Mouse (Mus musculus): Measurements from ENCODE around the gene Ccdc110. TPM values are rescaled to one million over a fixed set of nuclear protein-coding genes. Genes with fewer than 3 reads are reported as not detected.
A peak's percentile ranks its signal among the peaks of the same experiment; 100 is the strongest.

Ccdc110 gene
- total RNA-seq, 2 experiments from 2014 or later, result not detected

GRCm38 (mm10) chr8:45918891-45919290 is 15.5 kb upstream of the Ccdc110 start:
- no peak for TF ChIP-seq CTCF (IDR thresholded peaks at IDR 0.05)
- peak overlapping the region; percentile 28 for H3K27ac ChIP-seq
- no peak for DNase-seq
- no peak overlapping the region for H3K4me3 ChIP-seq
- intact Hi-C loops (cut with DNase I), result no loop called here

- no peak overlapping the region for H3K4me3 ChIP-seq
- TF ChIP-seq CTCF (IDR thresholded peaks at IDR 0.05), result no peak
- H3K27ac ChIP-seq, result peak overlapping the region; percentile 57
- DNase-seq, result peak; percentile 70
- intact Hi-C loops (cut with DNase I), result no loop called here
These were observed 14.0 kb upstream of the Ccdc110 start for GRCm38 (mm10) chr8:45920392-45920791.

GRCm38 (mm10) chr8:45922116-45922515 is 12.3 kb upstream of the Ccdc110 start:
- H3K4me3 ChIP-seq, result no peak overlapping the region
- DNase-seq, result peak; percentile 34
- intact Hi-C loops (cut with DNase I), result no loop called here
- no peak for TF ChIP-seq CTCF (IDR thresholded peaks at IDR 0.05)
- peak overlapping the region; percentile 57; the same call in 1 of the 2 replicates for H3K27ac ChIP-seq

- no peak overlapping the region for H3K4me3 ChIP-seq
- no peak for TF ChIP-seq CTCF (IDR thresholded peaks at IDR 0.05)
- DNase-seq, result no peak
- no peak overlapping the region for H3K27ac ChIP-seq
- intact Hi-C loops (cut with DNase I), result no loop called here
These were observed 2.6 kb downstream of the Ccdc110 start for GRCm38 (mm10) chr8:45936986-45937385.

- TF ChIP-seq CTCF (IDR thresholded peaks at IDR 0.05), result no peak
- intact Hi-C loops (cut with DNase I), result no loop called here
- DNase-seq, result no peak
These were observed 11.9 kb downstream of the Ccdc110 start for GRCm38 (mm10) chr8:45946283-45946682.

GRCm38 (mm10) chr8:45950622-45951021 is 16.2 kb downstream of the Ccdc110 start:
- Histone ChIP-seq H3K4me3 (no peak overlapping the region), H3K27ac (no peak overlapping the region)
- DNase-seq, result no peak
- intact Hi-C loops (cut with DNase I), result no loop called here
- no peak for TF ChIP-seq CTCF (IDR thresholded peaks at IDR 0.05)

More at GRCm38 (mm10) chr8:45946283-45946682, 11.9 kb downstream of the Ccdc110 start:
- no peak overlapping the region for H3K27ac ChIP-seq
- no peak overlapping the region for H3K4me3 ChIP-seq

- Histone ChIP-seq H3K4me3 (no peak overlapping the region), H3K27ac (no peak overlapping the region)
- DNase-seq, result no peak
- intact Hi-C loops (cut with DNase I), result no loop called here
- TF ChIP-seq CTCF (IDR thresholded peaks at IDR 0.05), result peak; percentile 30
These were observed 36.5 kb downstream of the Ccdc110 start for GRCm38 (mm10) chr8:45970894-45971293.

GRCm38 (mm10) chr8:45973988-45974505 is 39.6 kb downstream of the Ccdc110 start:
- no peak for TF ChIP-seq CTCF (IDR thresholded peaks at IDR 0.05)
- H3K27ac ChIP-seq, result no peak overlapping the region
- intact Hi-C loops (cut with DNase I), result no loop called here
- no peak overlapping the region for H3K4me3 ChIP-seq
- no peak for DNase-seq

GRCm38 (mm10) chr8:45975126-45975836 is 40.9 kb downstream of the Ccdc110 start, which contains the start of the genes 1700029J07Rik and Ufsp2:
Gene 1700029J07Rik, minus strand, starts transcription at chr8:45975252.
Gene Ufsp2, plus strand, starts transcription at chr8:45975528.
- Histone ChIP-seq H3K27ac (peak within 1 kb of the TSS; percentile 92), H3K4me3 (peak within 1 kb of the TSS; percentile 90)
- peak; percentile 52 for TF ChIP-seq CTCF (IDR thresholded peaks at IDR 0.05)
- intact Hi-C loops (cut with DNase I), result no loop called here
- DNase-seq, result peak; percentile 97

- TF ChIP-seq CTCF (IDR thresholded peaks at IDR 0.05), result no peak
- no peak for DNase-seq
- peak overlapping the region; percentile 90 for H3K4me3 ChIP-seq
- intact Hi-C loops (cut with DNase I), result no loop called here
- H3K27ac ChIP-seq, result peak overlapping the region; percentile 92
These were observed 41.5 kb downstream of the Ccdc110 start for GRCm38 (mm10) chr8:45975837-45976468.

- no peak for TF ChIP-seq CTCF (IDR thresholded peaks at IDR 0.05)
- DNase-seq, result peak; percentile 49
- intact Hi-C loops (cut with DNase I), result no loop called here
- Histone ChIP-seq H3K27ac (peak overlapping the region; percentile 53; the same call in 1 of the 2 replicates), H3K4me3 (no peak overlapping the region)
These were observed 52.2 kb downstream of the Ccdc110 start for GRCm38 (mm10) chr8:45986665-45987064.

- H3K4me3 ChIP-seq, result no peak overlapping the region
- H3K27ac ChIP-seq, result no peak overlapping the region
- no peak for TF ChIP-seq CTCF (IDR thresholded peaks at IDR 0.05)
- DNase-seq, result no peak
- intact Hi-C loops (cut with DNase I), result no loop called here
These were observed 53.8 kb downstream of the Ccdc110 start for GRCm38 (mm10) chr8:45988189-45988588.

- TF ChIP-seq CTCF (IDR thresholded peaks at IDR 0.05), result no peak
- H3K4me3 ChIP-seq, result no peak overlapping the region
- intact Hi-C loops (cut with DNase I), result no loop called here
- DNase-seq, result no peak
- H3K27ac ChIP-seq, result no peak overlapping the region
These were observed 56.4 kb downstream of the Ccdc110 start for GRCm38 (mm10) chr8:45990631-45991310.

Other genes with a start within 250 kb of the Ccdc110 start
- gene Pdlim3, start 49.2 kb upstream of the Ccdc110 start, total RNA-seq (2021), result 100 to 1,000 TPM; 516 to 675 TPM
- gene 1700029J07Rik, start 40.6 kb downstream of the Ccdc110 start, total RNA-seq (2021), result under 1 TPM; 0.28 to 0.59 TPM
- 10 to 100 TPM; 36.0 to 43.8 TPM for gene Ufsp2, start 40.9 kb downstream of the Ccdc110 start, total RNA-seq (2021)
- gene Lrp2bp, start 64.7 kb downstream of the Ccdc110 start, total RNA-seq (2021), result 1 to 10 TPM; 1.9 to 2.2 TPM
- gene Ankrd37, start 71.1 kb downstream of the Ccdc110 start, total RNA-seq (2021), result 1 to 10 TPM; 1.9 to 6.2 TPM
- 10 to 100 TPM; 12.4 to 13.0 TPM for gene Cfap97, start 217.2 kb downstream of the Ccdc110 start, total RNA-seq (2021)
- gene Snx25, start 217.5 kb downstream of the Ccdc110 start, total RNA-seq (2021), result 1 to 10 TPM; 6.0 to 6.4 TPM

All from gastrocnemius, adult 2 months (tissue).